ENCODE assay signal across 8 mouse cellular contexts in genomic region chr16:18775621-18776555, GRCm38 (mm10). TPM values are rescaled to one million over a fixed set of nuclear protein-coding genes. Genes with fewer than 3 reads are reported as not detected.
A peak's percentile ranks its signal among the peaks of the same experiment; 100 is the strongest.
DNase-seq lines count a peak whose midpoint lies in the region; ATAC-seq and TF ChIP-seq lines count a peak whose summit lies in the region.
"Had no signal": no experiment of that assay in that cellular context is flagged by ENCODE, and none has a peak within 500 bp of the region (broad histone marks: within the 10 kb centered on the region; RNA-seq: fewer than 3 reads in every experiment).

No protein-coding gene starts in this region.

- DNase-seq in embryonic facial prominence, embryonic 11.5 days (ENCODE audit: low spot score): peak; percentile 3
- DNase-seq in heart, adult 18-20 months: peak; percentile 37 to 76
- DNase-seq in lung, postnatal 0 days (ENCODE audit: low spot score): peak; percentile 67
- DNase-seq in thymus, postnatal 4 days: no peak
- DNase-seq in left cerebral cortex, postnatal 14 days (ENCODE audit: low spot score in 2 of 2): no peak
- DNase-seq in cerebellum, postnatal 14 days: no peak

- H3K9me3 ChIP-seq in embryonic facial prominence, embryonic 11.5 days (replicated peaks; ENCODE audit: control insufficient read depth, low read length): no peaks in the 10 kb centered on the region
- H3K9me3 ChIP-seq in intestine, postnatal 0 days (ENCODE audit: control insufficient read depth): no peaks in the 10 kb centered on the region
- H3K9me3 ChIP-seq in lung, postnatal 0 days (ENCODE audit: low read length): no peaks in the 10 kb centered on the region

- peaks cover 36% of the 10 kb centered on the region for H3K27me3 ChIP-seq in embryonic facial prominence, embryonic 11.5 days (ENCODE audit: control insufficient read depth, insufficient read depth, low read length)
- peaks cover 33% of the 10 kb centered on the region for H3K27me3 ChIP-seq in intestine, postnatal 0 days (replicated peaks; ENCODE audit: control insufficient read depth, insufficient read depth, low read length)
- 0 out of 2 replicates have a peak, but pooled peaks cover 14% of the 10 kb centered on the region for H3K27me3 ChIP-seq in lung, postnatal 0 days (replicated peaks; ENCODE audit: insufficient read depth, low read length)

- no peaks in the 10 kb centered on the region for H3K4me1 ChIP-seq in embryonic facial prominence, embryonic 11.5 days (ENCODE audit: control insufficient read depth, insufficient read depth, low read length)
- no peaks in the 10 kb centered on the region; the same call in 1 of the 2 replicates for H3K4me1 ChIP-seq in intestine, postnatal 0 days (replicated peaks; ENCODE audit: control insufficient read depth, insufficient read depth, low read length)
- no peaks in the 10 kb centered on the region for H3K4me1 ChIP-seq in lung, postnatal 0 days (ENCODE audit: insufficient read depth, low read depth, low read length)

- 0 out of 2 replicates have a peak overlapping the region, but pooled peaks have one; percentile 5 for H3K4me3 ChIP-seq in embryonic facial prominence, embryonic 11.5 days (ENCODE audit: low read depth, low read length)
- no peak overlapping the region for H3K4me3 ChIP-seq in intestine, postnatal 0 days (ENCODE audit: low read depth, low read length)
- peak overlapping the region; percentile 53 for H3K4me3 ChIP-seq in lung, postnatal 0 days (ENCODE audit: low read depth, low read length)

- H3K27ac ChIP-seq in embryonic facial prominence, embryonic 11.5 days (replicated peaks; ENCODE audit: low read depth, low read length): no peak overlapping the region
- H3K27ac ChIP-seq in intestine, postnatal 0 days (ENCODE audit: low read depth, low read length): no peak overlapping the region
- H3K27ac ChIP-seq in lung, postnatal 0 days (ENCODE audit: low read length): peak overlapping the region; percentile 90

- no peak overlapping the region for H3K9ac ChIP-seq in embryonic facial prominence, embryonic 11.5 days (replicated peaks; ENCODE audit: low read length)
- H3K9ac ChIP-seq in intestine, postnatal 0 days (ENCODE audit: low read depth, low read length): no peak overlapping the region
- H3K9ac ChIP-seq in lung, postnatal 0 days (replicated peaks; ENCODE audit: low read depth): peak overlapping the region; percentile 73; the same call in 1 of the 2 replicates

- H3K4me2 ChIP-seq in embryonic facial prominence, embryonic 11.5 days (ENCODE audit: low read depth, low read length): peak overlapping the region; percentile 7; the same call in 1 of the 2 replicates
- 0 out of 2 replicates have a peak overlapping the region, but pooled peaks have one; percentile 67 for H3K4me2 ChIP-seq in intestine, postnatal 0 days (replicated peaks; ENCODE audit: low read depth)
- peak overlapping the region; percentile 47 for H3K4me2 ChIP-seq in lung, postnatal 0 days (replicated peaks; ENCODE audit: low read depth, low read length)

- no peak for TF ChIP-seq CTCF in intestine, postnatal 0 days (IDR thresholded peaks at IDR 0.05; ENCODE audit: low read depth)
- no peak for TF ChIP-seq CTCF in lung, postnatal 0 days (IDR thresholded peaks at IDR 0.05)

- ATAC-seq in embryonic facial prominence, embryonic 11.5 days (replicated peaks; ENCODE audit: insufficient number of reproducible peaks, low FRiP score, low TSS enrichment, low read depth): no peak
- no peak for ATAC-seq in intestine, postnatal 0 days
- ATAC-seq in lung, postnatal 0 days: peak; percentile 66

- TF ChIP-seq EP300 in lung, postnatal 0 days (IDR thresholded peaks at IDR 0.05): peak; percentile 91

- H3K36me3 ChIP-seq in embryonic facial prominence, embryonic 11.5 days (replicated peaks; ENCODE audit: control insufficient read depth, insufficient read depth, low read depth, low read length): no peaks in the 10 kb centered on the region
- 0 out of 2 replicates have a peak, but pooled peaks cover 3% of the 10 kb centered on the region for H3K36me3 ChIP-seq in intestine, postnatal 0 days (ENCODE audit: control insufficient read depth, insufficient read depth)
- H3K36me3 ChIP-seq in lung, postnatal 0 days (ENCODE audit: insufficient read depth, low read length): no peaks in the 10 kb centered on the region

- 22% methylated on average over 18 of the region's 18 CpGs for WGBS in embryonic facial prominence, embryonic 11.5 days
- WGBS in intestine, postnatal 0 days: 47% methylated on average over 18 of the region's 18 CpGs
- 48% methylated on average over 18 of the region's 18 CpGs for WGBS in lung, postnatal 0 days

- intact Hi-C loops in left cerebral cortex, postnatal 14 days (cut with DNase I): no loop called here

RNA-seq across cellular contexts. Expression of gene Cldn5, which starts 0.8 kb away (rescaled TPM):
- polyA plus RNA-seq in embryonic facial prominence, embryonic 11.5 days (2014; fragmentation: Nextera tagmentation; extraction: Ambion mirVana): 21.4 and 23.1 TPM in 2 replicates
- 10 to 100 TPM; 15.4 to 22.7 TPM for total RNA-seq in heart, adult 18-20 months (2021)
- polyA plus RNA-seq in intestine, postnatal 0 days (2015; fragmentation: Nextera tagmentation; extraction: Ambion mirVana): 23.1 and 25.3 TPM in 2 replicates
- 400 and 432 TPM in 2 replicates for polyA plus RNA-seq in lung, postnatal 0 days (2015; fragmentation: Nextera tagmentation; extraction: Ambion mirVana)
- total RNA-seq in left cerebral cortex, postnatal 14 days (2021): 10 to 100 TPM; 83.4 to 85.2 TPM
- total RNA-seq: neutrophil, adult 5-6 weeks had no signal

RNA-seq across cellular contexts. Expression of gene Ufd1, which starts 35.7 kb away (rescaled TPM):
- 82.1 and 84.7 TPM in 2 replicates for polyA plus RNA-seq in embryonic facial prominence, embryonic 11.5 days (2014; fragmentation: Nextera tagmentation; extraction: Ambion mirVana)
- 10 to 100 TPM; 52.6 to 55.1 TPM for total RNA-seq in heart, adult 18-20 months (2021)
- 50.1 and 52.3 TPM in 2 replicates for polyA plus RNA-seq in intestine, postnatal 0 days (2015; fragmentation: Nextera tagmentation; extraction: Ambion mirVana)
- 75.4 and 81.7 TPM in 2 replicates for polyA plus RNA-seq in lung, postnatal 0 days (2015; fragmentation: Nextera tagmentation; extraction: Ambion mirVana)
- 10 to 100 TPM; 85.0 to 94.4 TPM for total RNA-seq in left cerebral cortex, postnatal 14 days (2021)

RNA-seq across cellular contexts. Expression of gene Cdc45, which starts 35.9 kb away (rescaled TPM):
- 71.8 and 83.1 TPM in 2 replicates for polyA plus RNA-seq in embryonic facial prominence, embryonic 11.5 days (2014; fragmentation: Nextera tagmentation; extraction: Ambion mirVana)
- total RNA-seq in heart, adult 18-20 months (2021): 1 to 10 TPM; 2.1 to 3.2 TPM
- polyA plus RNA-seq in intestine, postnatal 0 days (2015; fragmentation: Nextera tagmentation; extraction: Ambion mirVana): 8.9 and 9.3 TPM in 2 replicates
- polyA plus RNA-seq in lung, postnatal 0 days (2015; fragmentation: Nextera tagmentation; extraction: Ambion mirVana): 4.8 and 6.0 TPM in 2 replicates
- total RNA-seq in left cerebral cortex, postnatal 14 days (2021): 1 to 10 TPM; 2.7 to 3.1 TPM

Comparison
In these comparisons a context has a peak if more than half of its experiments do, and no peak if none do; other contexts are left out.
1. DNase-seq: peak in embryonic facial prominence, embryonic 11.5 days (single experiment), heart, adult 18-20 months (2 of 2) and lung, postnatal 0 days (single experiment); none in thymus, postnatal 4 days (single experiment), left cerebral cortex, postnatal 14 days (0 of 2) and cerebellum, postnatal 14 days (0 of 2).
2. H3K4me2 ChIP-seq: peak in every context shown above with its lines; median percentile 67 in intestine, postnatal 0 days; 47 in lung, postnatal 0 days; 7 in embryonic facial prominence, embryonic 11.5 days.
3. RNA of gene Cldn5, which starts 0.8 kb away (polyA plus RNA-seq): 400 to 432 TPM in lung, postnatal 0 days; 23.1 to 25.3 TPM in intestine, postnatal 0 days and 21.4 to 23.1 TPM in embryonic facial prominence, embryonic 11.5 days; every median in the first group is over 10 times any median in the second.